Mouse (Mus musculus) ES-E14 (cell line): ENCODE measurements at regions not wholly inside any gene's neighbourhood (a gene's known extent, or its start where the extent isn't known, plus 50 kb on each side); places are given as distances from the start of the nearest gene placed in this dataset.

ENCODE experiments used
- CHD2 ChIP-seq: IDR thresholded peaks from 2 replicates; pipeline ENCODE4 v1.6.1; 2014; ENCODE audit warnings: mild to moderate bottlenecking, low read depth, low read length, inconsistent platforms
- HCFC1 ChIP-seq: IDR thresholded peaks from 2 replicates; pipeline ENCODE4 v1.6.1; 2012; ENCODE audit warnings: low read length, inconsistent platforms, borderline replicate concordance; ENCODE audit not compliant: insufficient read depth
- MAFK ChIP-seq: IDR thresholded peaks from 2 replicates; pipeline ENCODE4 v1.6.1; 2014; ENCODE audit warnings: mild to moderate bottlenecking, low read depth, low read length, inconsistent platforms; ENCODE audit not compliant: insufficient read depth
- ZC3H11A ChIP-seq: IDR thresholded peaks from 2 replicates; pipeline ENCODE4 v1.6.1; 2012; ENCODE audit warnings: low read depth, mild to moderate bottlenecking, inconsistent platforms, low read length, borderline replicate concordance
- ZNF384 ChIP-seq: IDR thresholded peaks from 2 replicates; pipeline ENCODE4 v1.6.1; 2012; ENCODE audit warnings: low read depth, low read length, inconsistent platforms

DNA sequence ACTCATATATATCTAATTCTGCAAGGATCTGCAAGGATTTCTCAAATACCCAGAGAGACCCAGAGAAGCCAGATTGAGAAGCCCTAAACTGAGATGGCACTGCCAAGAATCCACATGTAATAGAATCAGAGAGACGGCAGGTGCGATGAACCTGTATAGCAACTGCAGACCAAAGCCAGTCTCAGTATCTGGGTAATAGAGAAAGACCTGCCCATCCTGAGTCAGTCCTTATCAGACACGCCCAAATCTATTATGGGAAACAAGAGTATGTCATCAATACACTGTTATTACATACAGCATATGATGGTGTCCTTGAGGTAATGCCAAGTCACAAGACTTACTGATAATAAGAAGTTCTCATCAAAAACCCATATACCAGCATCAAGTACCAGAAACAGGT lies 52.8 kb upstream of the Klf3 start:
- no peak for TF ChIP-seq MAFK
- TF ChIP-seq ZC3H11A, result no peak
- no peak for TF ChIP-seq CHD2
- no peak for TF ChIP-seq ZNF384
- TF ChIP-seq HCFC1, result no peak
